Mouse (Mus musculus): ENCODE results near the gene Atoh8. TPM values are rescaled to one million over a fixed set of nuclear protein-coding genes. Genes with fewer than 3 reads are reported as not detected.

Atoh8 gene
- total and polyA plus RNA-seq, 2 experiments from 2014 or later = 4.5 to 7.1 TPM

DNA sequence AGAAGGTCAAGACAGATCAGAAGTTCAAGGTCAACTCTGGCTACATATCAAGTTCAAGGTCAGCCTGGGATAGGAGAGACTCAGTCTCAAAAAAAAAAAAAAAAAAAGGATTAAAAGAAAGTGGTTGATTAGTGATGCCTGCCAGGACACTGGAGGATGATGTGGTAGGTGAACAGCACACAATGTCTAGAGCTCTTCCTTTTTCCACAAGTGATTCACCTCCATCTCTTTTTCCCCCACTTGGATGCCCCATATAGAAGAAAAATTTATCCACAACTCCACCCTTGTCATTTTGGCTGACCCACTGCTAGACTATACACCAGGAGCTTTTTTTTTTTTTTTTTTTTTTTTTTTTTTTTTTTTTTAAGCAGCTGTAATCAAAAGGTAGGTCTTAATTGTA, 37.9 kb downstream of the Atoh8 start:
- DNase-seq (ENCODE audit: low spot score) (no peak), ATAC-seq (ENCODE audit: insufficient read depth, low read depth) (no peak)
- peaks cover 19% of the 10 kb centered on the region; the same call in 1 of the 2 replicates for H3K4me1 ChIP-seq (ENCODE audit: control insufficient read depth, insufficient read depth)
- no peak overlapping the region for H3K4me2 ChIP-seq (ENCODE audit: low read depth, low read length)
- TF ChIP-seq EP300 (IDR thresholded peaks at IDR 0.05; ENCODE audit: low read depth) (no peak), CTCF (IDR thresholded peaks at IDR 0.05; ENCODE audit: low read depth) (no peak)
- no peaks in the 10 kb centered on the region for H3K27me3 ChIP-seq (ENCODE audit: control insufficient read depth, insufficient read depth, low read length)
- no peak overlapping the region for H3K27ac ChIP-seq (ENCODE audit: low read depth)
- H3K9ac ChIP-seq (replicated peaks; ENCODE audit: low read depth, low read length) = no peak overlapping the region
- no peaks in the 10 kb centered on the region for H3K36me3 ChIP-seq (replicated peaks; ENCODE audit: control insufficient read depth, insufficient read depth, low read length)
- no peaks in the 10 kb centered on the region for H3K9me3 ChIP-seq (replicated peaks; ENCODE audit: control insufficient read depth, low read length)
- no peak overlapping the region for H3K4me3 ChIP-seq (ENCODE audit: low read depth, low read length)

DNA sequence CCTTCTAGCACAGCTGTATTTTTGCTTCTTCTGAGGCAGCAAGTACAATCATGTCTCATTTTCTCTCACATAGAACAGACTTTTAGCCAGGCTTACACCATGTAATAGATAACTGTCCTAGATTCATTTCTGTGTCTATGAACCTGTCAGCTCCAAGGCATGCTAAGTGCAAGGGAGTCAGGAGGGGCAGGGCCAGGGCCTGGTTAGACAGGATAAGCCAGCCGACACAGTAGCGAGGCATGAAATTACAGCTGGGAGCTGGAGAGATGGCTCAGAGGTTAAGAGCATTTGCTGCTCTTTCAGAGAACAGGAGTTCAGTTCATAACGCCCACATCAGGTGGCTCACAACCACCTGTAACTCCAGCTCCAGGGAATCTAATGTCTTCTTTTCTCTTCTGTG, 38.7 kb downstream of the Atoh8 start:
- no peak for DNase-seq (ENCODE audit: low spot score)
- no peak overlapping the region for H3K4me3 ChIP-seq (ENCODE audit: low read depth, low read length)
- no peaks in the 10 kb centered on the region for H3K36me3 ChIP-seq (replicated peaks; ENCODE audit: control insufficient read depth, insufficient read depth, low read length)
- no peak overlapping the region for H3K4me2 ChIP-seq (ENCODE audit: low read depth, low read length)
- no peak for ATAC-seq (ENCODE audit: insufficient read depth, low read depth)
- no peak for TF ChIP-seq CTCF (IDR thresholded peaks at IDR 0.05; ENCODE audit: low read depth)
- TF ChIP-seq EP300 (IDR thresholded peaks at IDR 0.05; ENCODE audit: low read depth) = no peak
- H3K27me3 ChIP-seq (ENCODE audit: control insufficient read depth, insufficient read depth, low read length) = no peaks in the 10 kb centered on the region
- H3K9me3 ChIP-seq (replicated peaks; ENCODE audit: control insufficient read depth, low read length) = no peaks in the 10 kb centered on the region
- no peak overlapping the region for H3K9ac ChIP-seq (replicated peaks; ENCODE audit: low read depth, low read length)
- peaks cover 17% of the 10 kb centered on the region; the same call in 1 of the 2 replicates for H3K4me1 ChIP-seq (ENCODE audit: control insufficient read depth, insufficient read depth)
- WGBS = 61% methylated on average over 3 of the region's 3 CpGs
- 0 out of 2 replicates have a peak overlapping the region, but pooled peaks have one; percentile 6 for H3K27ac ChIP-seq (ENCODE audit: low read depth)

DNA sequence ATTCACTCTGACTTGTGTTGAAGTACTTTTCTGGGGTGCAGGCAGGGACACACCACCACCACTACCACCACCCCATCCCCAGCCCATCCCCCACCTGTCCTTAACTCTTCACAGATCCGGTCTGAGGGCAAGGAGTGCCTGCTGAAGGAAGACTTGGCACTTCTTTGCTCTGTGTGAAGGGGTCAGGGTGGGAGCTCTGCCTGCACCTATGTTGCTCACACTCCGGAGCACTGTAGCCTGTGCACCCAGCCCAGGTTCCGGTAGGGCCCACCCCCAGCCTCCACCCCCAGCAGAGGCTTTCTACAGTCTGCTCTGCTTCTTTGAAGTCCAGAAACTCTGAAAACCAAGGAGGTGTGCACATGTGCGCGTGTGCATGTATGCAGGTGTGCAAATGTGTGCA, 44.8 kb downstream of the Atoh8 start:
- no peak; the same call in 1 of the 2 replicates for ATAC-seq (ENCODE audit: insufficient read depth, low read depth)
- H3K27me3 ChIP-seq (ENCODE audit: control insufficient read depth, insufficient read depth, low read length) = no peaks in the 10 kb centered on the region
- peaks cover 10% of the 10 kb centered on the region; the same call in 1 of the 2 replicates for H3K4me1 ChIP-seq (ENCODE audit: control insufficient read depth, insufficient read depth)
- no peak overlapping the region for H3K27ac ChIP-seq (ENCODE audit: low read depth)
- H3K9me3 ChIP-seq (replicated peaks; ENCODE audit: control insufficient read depth, low read length) = no peaks in the 10 kb centered on the region
- no peak overlapping the region for H3K4me2 ChIP-seq (ENCODE audit: low read depth, low read length)
- TF ChIP-seq CTCF (IDR thresholded peaks at IDR 0.05; ENCODE audit: low read depth) (no peak), EP300 (IDR thresholded peaks at IDR 0.05; ENCODE audit: low read depth) (no peak)
- no peaks in the 10 kb centered on the region for H3K36me3 ChIP-seq (replicated peaks; ENCODE audit: control insufficient read depth, insufficient read depth, low read length)
- no peak for DNase-seq (ENCODE audit: low spot score)
- no peak overlapping the region for H3K4me3 ChIP-seq (ENCODE audit: low read depth, low read length)
- no peak overlapping the region for H3K9ac ChIP-seq (replicated peaks; ENCODE audit: low read depth, low read length)
- 68% methylated on average over 5 of the region's 5 CpGs for WGBS

DNA sequence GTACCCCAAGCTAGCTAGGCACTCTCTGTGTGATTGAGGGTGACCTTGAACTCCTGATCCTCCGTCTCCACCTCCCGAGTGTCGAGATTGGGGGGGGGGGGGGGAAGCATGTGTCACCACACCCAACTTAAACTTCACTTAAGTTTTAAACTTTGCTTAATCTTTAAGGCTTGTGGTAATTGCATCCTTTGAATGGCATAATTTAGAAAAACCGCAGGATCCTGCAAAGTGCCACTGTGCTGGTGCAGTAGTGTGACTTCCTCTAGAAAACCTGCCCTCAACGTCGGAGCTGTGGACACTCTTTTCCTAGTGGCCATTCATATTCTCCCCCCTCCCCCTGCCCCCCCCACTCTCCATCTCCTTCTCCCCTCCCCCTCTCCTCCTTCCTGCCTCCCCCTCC, 45.3 kb downstream of the Atoh8 start:
- WGBS = 39% methylated on average over 6 of the region's 6 CpGs
- no peaks in the 10 kb centered on the region for H3K9me3 ChIP-seq (replicated peaks; ENCODE audit: control insufficient read depth, low read length)
- H3K4me1 ChIP-seq (ENCODE audit: control insufficient read depth, insufficient read depth) = peaks cover 10% of the 10 kb centered on the region; the same call in 1 of the 2 replicates
- H3K27me3 ChIP-seq (ENCODE audit: control insufficient read depth, insufficient read depth, low read length) = no peaks in the 10 kb centered on the region
- no peak overlapping the region for H3K4me3 ChIP-seq (ENCODE audit: low read depth, low read length)
- DNase-seq (ENCODE audit: low spot score) (no peak), ATAC-seq (ENCODE audit: insufficient read depth, low read depth) (no peak)
- TF ChIP-seq EP300 (IDR thresholded peaks at IDR 0.05; ENCODE audit: low read depth) = no peak
- no peak for TF ChIP-seq CTCF (IDR thresholded peaks at IDR 0.05; ENCODE audit: low read depth)
- no peak overlapping the region for H3K4me2 ChIP-seq (ENCODE audit: low read depth, low read length)
- H3K9ac ChIP-seq (replicated peaks; ENCODE audit: low read depth, low read length) = no peak overlapping the region
- no peaks in the 10 kb centered on the region for H3K36me3 ChIP-seq (replicated peaks; ENCODE audit: control insufficient read depth, insufficient read depth, low read length)
- no peak overlapping the region for H3K27ac ChIP-seq (ENCODE audit: low read depth)

DNA sequence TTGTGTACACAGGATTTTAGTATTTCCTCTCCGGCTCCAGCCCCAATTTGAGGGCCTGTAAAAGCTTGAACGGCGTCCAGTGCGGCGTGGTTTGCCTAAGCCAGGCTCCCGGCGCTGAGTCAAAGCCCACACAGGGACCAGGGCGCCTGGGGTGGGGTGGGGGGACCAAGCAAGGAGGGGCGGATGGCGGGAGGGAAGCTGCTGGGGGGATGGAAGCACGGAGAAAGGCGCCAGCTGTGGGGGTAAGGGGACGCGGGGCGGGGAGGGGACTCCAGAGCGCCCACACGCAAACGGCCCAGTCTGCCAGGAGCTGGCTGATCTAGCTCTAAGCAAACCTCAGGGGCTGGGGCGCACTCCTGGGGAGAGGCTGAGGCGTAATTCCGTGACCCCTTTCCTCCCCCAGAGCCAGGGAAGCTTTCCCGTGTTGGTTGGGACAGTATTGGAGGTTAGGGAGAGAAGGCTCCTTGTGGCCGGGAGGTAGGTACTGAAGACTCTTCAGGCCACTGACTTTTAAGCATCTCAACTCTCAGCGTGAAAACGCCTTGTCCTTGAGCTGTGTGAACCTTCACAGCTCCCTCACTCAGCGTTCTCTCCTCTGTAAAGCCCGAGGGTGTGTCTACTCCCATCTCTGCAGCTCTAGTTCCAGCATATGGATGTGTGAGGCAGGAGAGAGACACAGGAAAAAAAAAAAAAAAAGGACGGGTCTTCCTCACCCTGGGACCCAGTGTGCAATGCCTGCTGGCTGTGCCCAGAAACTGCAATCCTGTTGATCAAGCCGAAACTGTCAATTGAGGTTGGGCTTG, 46.1 kb downstream of the Atoh8 start:
- H3K4me1 ChIP-seq (ENCODE audit: control insufficient read depth, insufficient read depth) = peaks cover 10% of the 10 kb centered on the region; the same call in 1 of the 2 replicates
- WGBS = 15% methylated on average over 28 of the region's 29 CpGs
- H3K4me3 ChIP-seq (ENCODE audit: low read depth, low read length) = no peak overlapping the region
- H3K36me3 ChIP-seq (replicated peaks; ENCODE audit: control insufficient read depth, insufficient read depth, low read length) = no peaks in the 10 kb centered on the region
- H3K27ac ChIP-seq (ENCODE audit: low read depth) = peak overlapping the region; percentile 31
- peak overlapping the region; percentile 49 for H3K4me2 ChIP-seq (ENCODE audit: low read depth, low read length)
- H3K9ac ChIP-seq (replicated peaks; ENCODE audit: low read depth, low read length) = no peak overlapping the region; the same call in 1 of the 2 replicates
- DNase-seq (ENCODE audit: low spot score) (no peak), ATAC-seq (ENCODE audit: insufficient read depth, low read depth) (peak; percentile 13; the same call in 1 of the 2 replicates)
- TF ChIP-seq EP300 (IDR thresholded peaks at IDR 0.05; ENCODE audit: low read depth) (no peak), CTCF (IDR thresholded peaks at IDR 0.05; ENCODE audit: low read depth) (no peak)
- H3K27me3 ChIP-seq (ENCODE audit: control insufficient read depth, insufficient read depth, low read length) = no peaks in the 10 kb centered on the region
- H3K9me3 ChIP-seq (replicated peaks; ENCODE audit: control insufficient read depth, low read length) = no peaks in the 10 kb centered on the region
